Mouse (Mus musculus) C2C12 (cell line): Measurements from ENCODE around the gene Cdipt. TPM values are rescaled to one million over a fixed set of nuclear protein-coding genes. Genes with fewer than 3 reads are reported as not detected.

ENCODE experiments used
- H3K27me3 ChIP-seq: one replicate; pipeline ENCODE4 v1.6.1; 2011; ENCODE audit not compliant: control insufficient read depth, insufficient read depth, insufficient read length
- H3K36me3 ChIP-seq: one replicate; pipeline ENCODE4 v1.6.1; 2011; ENCODE audit not compliant: control insufficient read depth, insufficient read depth
- H3K4me3 ChIP-seq: one replicate; pipeline ENCODE4 v1.5.1; 2011; ENCODE audit warnings: mild to moderate bottlenecking, control low read depth; ENCODE audit not compliant: poor library complexity, insufficient read depth, severe bottlenecking
- H3K79me2 ChIP-seq: one replicate; pipeline ENCODE4 v1.6.1; 2011; ENCODE audit not compliant: control insufficient read depth, insufficient read depth
- H3K79me3 ChIP-seq: one replicate; pipeline ENCODE4 v1.6.1; 2011; ENCODE audit warnings: low read depth, control low read depth
- H3ac ChIP-seq: one replicate; pipeline ENCODE3; 2011; ENCODE audit warnings: low read depth; ENCODE audit not compliant: control insufficient read depth, insufficient read length
- CEBPB ChIP-seq: IDR thresholded peaks from one replicate; pipeline ENCODE4 v1.6.1; 2011; ENCODE audit warnings: low read depth, mild to moderate bottlenecking, control low read depth, moderate library complexity
- CTCF ChIP-seq: IDR thresholded peaks from one replicate; pipeline ENCODE4 v1.5.1; 2011; ENCODE audit not compliant: control insufficient read depth, insufficient read depth, insufficient read length
- FOSL1 ChIP-seq: IDR thresholded peaks from one replicate; pipeline ENCODE4 v1.8.0; 2011; ENCODE audit warnings: mild to moderate bottlenecking, low read length; ENCODE audit not compliant: poor library complexity, insufficient read depth, severe bottlenecking
- MAX ChIP-seq: IDR thresholded peaks from one replicate; pipeline ENCODE4 v1.6.1; 2011; ENCODE audit warnings: mild to moderate bottlenecking, control low read depth
- MYOD1 ChIP-seq: IDR thresholded peaks from one replicate; pipeline ENCODE4 v1.6.1; 2011; ENCODE audit warnings: low read depth; ENCODE audit not compliant: control insufficient read depth, insufficient read length
- MYOG ChIP-seq: IDR thresholded peaks from one replicate; pipeline ENCODE4 v1.6.1; 2011; ENCODE audit not compliant: control insufficient read depth, insufficient read length; ENCODE audit errors: extremely low read depth
- USF1 ChIP-seq: IDR thresholded peaks from one replicate; pipeline ENCODE4 v1.6.1; 2011; ENCODE audit warnings: low read depth, mild to moderate bottlenecking, control low read depth, moderate library complexity
- polyA plus RNA-seq: library from polyadenylated mRNA; unstranded; fragments of >200 nt; fragmentation: generic; extraction: Trizol; gene quantifications from one replicate; pipeline ENCODE4 v1.2.1, GENCODE M21; 2012; ENCODE audit warnings: missing spikeins

Cdipt gene
- polyA plus RNA-seq, 1 experiment, result 115 TPM

DNA sequence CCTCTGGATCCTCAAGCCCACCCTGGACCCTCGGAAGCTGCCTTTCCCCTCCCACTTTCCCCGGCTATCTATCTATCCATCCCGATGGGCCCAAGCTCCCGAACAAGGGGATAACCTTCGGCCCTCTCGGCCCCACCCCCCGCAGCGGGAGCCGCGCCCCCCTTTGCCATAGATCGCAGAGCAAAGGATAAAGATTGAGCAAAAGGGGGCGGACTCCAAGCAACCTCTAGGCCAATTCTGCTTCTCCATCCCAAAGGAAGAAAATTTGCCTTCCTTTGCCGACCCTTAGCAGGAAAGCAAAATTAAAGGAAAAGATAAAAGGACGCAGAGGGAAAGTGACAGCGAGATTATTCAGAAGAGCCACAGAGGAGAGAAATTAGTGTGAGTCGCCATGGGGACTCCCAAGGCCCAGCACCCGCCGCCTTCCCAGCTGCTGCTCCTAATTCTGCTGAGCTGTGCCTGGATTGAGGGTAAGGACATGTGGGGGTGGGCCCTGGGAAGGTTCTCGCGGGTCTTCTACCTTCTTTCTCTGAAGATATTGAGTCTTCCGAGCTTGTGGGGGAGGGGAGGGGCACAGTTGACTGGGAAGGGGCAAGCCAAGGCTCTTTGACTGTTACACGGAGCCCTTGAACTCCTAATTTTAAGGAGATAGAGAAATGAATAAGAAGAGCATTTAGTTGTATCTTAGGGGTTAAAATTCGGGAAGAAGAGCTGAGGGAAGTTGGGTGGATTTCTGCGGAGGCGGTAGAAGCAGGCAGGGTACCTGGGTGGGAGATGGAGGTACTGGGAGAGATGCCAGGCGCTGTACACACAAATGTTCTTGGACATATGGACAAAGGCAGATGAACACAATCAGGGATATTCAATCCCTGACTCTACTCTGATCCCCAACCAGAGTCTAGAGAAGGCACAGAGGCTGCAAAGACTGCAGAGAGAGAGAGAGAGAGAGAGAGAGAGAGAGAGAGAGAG lies 24.8 kb upstream of the Cdipt start:
- no peaks in the 10 kb centered on the region for H3K79me3 ChIP-seq
- H3K36me3 ChIP-seq, result no peaks in the 10 kb centered on the region
- no peak overlapping the region for H3ac ChIP-seq
- peaks cover 30% of the 10 kb centered on the region for H3K27me3 ChIP-seq
- no peak overlapping the region for H3K4me3 ChIP-seq
- TF ChIP-seq MAX (no peak), USF1 (no peak), FOSL1 (no peak), CTCF (no peak), MYOD1 (no peak), MYOG (no peak), CEBPB (no peak)
- H3K79me2 ChIP-seq, result no peaks in the 10 kb centered on the region

DNA sequence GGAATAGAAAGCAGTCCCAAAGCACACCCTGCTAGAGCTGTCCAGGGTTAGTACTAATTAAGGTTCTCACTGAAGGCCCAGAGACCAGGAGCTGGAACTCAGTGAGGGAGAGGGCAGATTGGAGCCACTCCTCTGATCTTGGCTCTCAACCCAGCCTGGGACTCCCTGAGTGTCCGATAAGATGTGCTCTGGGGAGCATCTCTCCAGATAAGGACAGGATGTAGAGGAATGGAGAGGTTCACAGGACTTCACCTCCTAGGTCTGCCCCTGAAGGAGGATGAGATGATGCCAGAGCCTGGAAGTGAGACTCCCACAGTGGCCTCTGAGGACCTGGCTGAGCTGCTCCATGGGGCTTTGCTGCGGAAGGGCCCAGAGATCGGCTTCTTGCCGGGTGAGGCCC lies 24.0 kb upstream of the Cdipt start:
- Histone ChIP-seq H3K79me3 (no peaks in the 10 kb centered on the region), H3K4me3 (no peak overlapping the region), H3ac (no peak overlapping the region), H3K36me3 (no peaks in the 10 kb centered on the region), H3K27me3 (peaks cover 30% of the 10 kb centered on the region), H3K79me2 (no peaks in the 10 kb centered on the region)
- TF ChIP-seq CTCF (no peak), MYOD1 (no peak), USF1 (no peak), FOSL1 (no peak), CEBPB (no peak), MAX (no peak), MYOG (no peak)

DNA sequence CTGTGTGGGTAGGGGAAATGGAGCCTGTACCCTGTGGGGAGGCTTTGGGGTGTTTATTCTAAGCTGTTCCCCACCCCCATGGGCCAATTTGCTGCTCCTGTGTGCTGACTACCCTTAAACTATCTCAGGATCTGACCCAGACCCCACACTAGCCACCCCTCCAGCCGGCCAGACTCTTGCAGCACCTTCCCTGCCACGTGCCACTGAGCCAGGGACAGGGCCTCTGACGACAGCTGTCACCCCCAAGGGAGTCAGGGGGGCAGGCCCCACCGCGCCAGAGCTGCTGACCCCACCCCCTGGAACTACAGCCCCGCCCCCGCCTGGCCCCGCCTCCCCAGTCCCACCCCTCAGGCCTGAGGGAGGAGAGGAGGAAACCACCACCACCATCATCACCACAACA lies 23.1 kb upstream of the Cdipt start:
- H3K27me3 ChIP-seq, result peaks cover 32% of the 10 kb centered on the region
- no peak for TF ChIP-seq USF1
- TF ChIP-seq CTCF, result no peak
- no peak for TF ChIP-seq MAX
- no peak for TF ChIP-seq CEBPB
- TF ChIP-seq MYOD1, result no peak
- no peak for TF ChIP-seq FOSL1
- TF ChIP-seq MYOG, result no peak
- no peaks in the 10 kb centered on the region for H3K79me3 ChIP-seq
- H3K79me2 ChIP-seq, result no peaks in the 10 kb centered on the region
- no peaks in the 10 kb centered on the region for H3K36me3 ChIP-seq
- no peak overlapping the region for H3K4me3 ChIP-seq
- H3ac ChIP-seq, result no peak overlapping the region

DNA sequence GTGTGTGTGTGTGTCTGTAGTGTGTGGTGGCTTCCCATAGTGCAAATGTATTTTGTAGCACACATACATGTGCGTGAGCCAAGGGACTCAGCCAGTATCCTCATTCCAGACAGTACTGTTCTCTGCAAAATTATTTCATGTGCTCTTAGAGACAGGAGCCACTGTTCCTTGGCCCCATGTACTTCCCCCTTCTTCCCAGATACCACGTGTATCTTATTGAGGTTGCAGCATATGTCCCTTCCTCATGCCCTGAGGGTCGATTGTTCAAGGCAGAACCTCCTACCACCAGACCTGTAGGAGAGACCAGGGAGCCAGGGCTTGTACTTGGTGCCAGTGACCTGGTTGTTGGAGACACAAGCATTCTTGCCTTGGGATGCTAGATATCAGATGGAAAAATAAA lies 20.6 kb upstream of the Cdipt start:
- H3K4me3 ChIP-seq, result no peak overlapping the region
- TF ChIP-seq MYOD1 (no peak), FOSL1 (no peak), MYOG (no peak), CEBPB (no peak), MAX (no peak), USF1 (no peak), CTCF (no peak)
- no peaks in the 10 kb centered on the region for H3K36me3 ChIP-seq
- no peaks in the 10 kb centered on the region for H3K79me2 ChIP-seq
- no peaks in the 10 kb centered on the region for H3K79me3 ChIP-seq
- no peak overlapping the region for H3ac ChIP-seq
- H3K27me3 ChIP-seq, result peaks cover 52% of the 10 kb centered on the region

DNA sequence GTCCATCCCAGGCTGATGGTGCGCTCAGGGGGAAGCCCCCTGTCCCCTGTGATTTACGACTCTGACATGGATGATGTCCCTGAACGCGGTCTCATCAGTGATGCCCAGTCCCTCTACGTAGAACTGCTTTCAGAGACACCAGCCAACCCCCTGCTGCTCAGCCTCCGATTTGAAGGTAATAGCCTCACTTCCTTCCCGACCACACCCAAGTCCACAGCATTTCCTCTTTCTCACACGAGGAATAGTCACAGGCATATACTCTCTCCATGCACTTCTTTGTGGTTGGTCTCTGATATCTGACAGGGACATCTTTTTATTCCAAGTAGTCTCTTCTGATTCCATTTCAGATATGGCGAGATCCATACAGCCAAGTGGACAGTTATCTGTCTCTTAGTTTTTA lies 15.9 kb upstream of the Cdipt start:
- H3K36me3 ChIP-seq, result no peaks in the 10 kb centered on the region
- H3K79me3 ChIP-seq, result no peaks in the 10 kb centered on the region
- no peaks in the 10 kb centered on the region for H3K79me2 ChIP-seq
- peaks cover 60% of the 10 kb centered on the region for H3K27me3 ChIP-seq
- H3ac ChIP-seq, result no peak overlapping the region
- TF ChIP-seq CEBPB (no peak), CTCF (no peak), FOSL1 (no peak), MYOG (no peak)
- no peak overlapping the region for H3K4me3 ChIP-seq

DNA sequence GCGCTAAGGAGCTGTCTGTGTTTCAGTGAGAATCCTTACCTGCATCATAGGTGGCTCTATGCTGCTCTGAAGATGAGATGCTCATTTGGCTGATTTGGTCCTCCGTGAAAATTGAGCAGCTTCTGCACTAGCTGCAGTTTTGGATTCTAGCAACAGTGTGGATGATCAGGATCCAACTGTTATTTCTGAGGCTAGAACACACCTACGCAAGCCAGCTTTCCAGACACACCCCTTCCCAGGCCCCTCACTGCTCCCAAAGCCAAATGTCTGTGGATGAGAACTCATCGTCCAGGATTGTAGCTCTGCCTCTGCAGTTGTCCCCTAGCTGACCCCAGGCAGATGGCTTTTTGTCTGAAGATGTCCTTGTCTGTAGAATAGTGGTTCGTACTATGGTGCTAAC lies 14.6 kb upstream of the Cdipt start:
- no peak for TF ChIP-seq CTCF
- no peak for TF ChIP-seq MYOD1
- TF ChIP-seq USF1, result no peak
- no peak for TF ChIP-seq FOSL1
- no peak for TF ChIP-seq MYOG
- TF ChIP-seq CEBPB, result no peak
- no peak for TF ChIP-seq MAX
- Histone ChIP-seq H3ac (no peak overlapping the region), H3K36me3 (no peaks in the 10 kb centered on the region), H3K79me3 (no peaks in the 10 kb centered on the region), H3K4me3 (no peak overlapping the region), H3K79me2 (no peaks in the 10 kb centered on the region), H3K27me3 (peaks cover 58% of the 10 kb centered on the region)
